Mouse (Mus musculus) CH12.LX (cell line): ENCODE results near the gene Fmo6.

Source experiments
- CTCF ChIP-seq, 2 experiments: IDR thresholded peaks in 1 of 2; conservative IDR thresholded peaks in 1 of 2; 2 replicates each; pipeline ENCODE4 v1.5.1; 2011 to 2012; ENCODE audit warnings: low read depth in 2 of 2, low read length in 2 of 2, improper control_type of control experiment in 1 of 2, inconsistent platforms in 1 of 2, mild to moderate bottlenecking in 1 of 2, moderate library complexity in 1 of 2
- EP300 ChIP-seq: IDR thresholded peaks from 2 replicates; pipeline ENCODE4 v1.6.1; 2011; ENCODE audit warnings: low read length, improper control_type of control experiment
- MEF2A ChIP-seq: IDR thresholded peaks from 2 replicates; pipeline ENCODE4 v1.6.1; 2014; ENCODE audit warnings: low read depth, mild to moderate bottlenecking, inconsistent platforms, low read length, improper control_type of control experiment, borderline replicate concordance
- PAX5 ChIP-seq: IDR thresholded peaks from 2 replicates; pipeline ENCODE4 v1.6.1; 2012; ENCODE audit warnings: low read length, inconsistent platforms, mixed read lengths
- POLR2A ChIP-seq: IDR thresholded peaks from 2 replicates; pipeline ENCODE4 v1.6.1; 2011; ENCODE audit warnings: low read depth, mild to moderate bottlenecking, improper control_type of control experiment, low read length
- USF2 ChIP-seq: conservative IDR thresholded peaks from 2 replicates; pipeline ENCODE4 v1.6.1; 2011; ENCODE audit warnings: low read depth, low read length, improper control_type of control experiment
- ZKSCAN1 ChIP-seq: IDR thresholded peaks from 2 replicates; pipeline ENCODE4 v1.6.1; 2012; ENCODE audit warnings: low read depth, inconsistent platforms, low read length, improper control_type of control experiment, borderline replicate concordance

DNA sequence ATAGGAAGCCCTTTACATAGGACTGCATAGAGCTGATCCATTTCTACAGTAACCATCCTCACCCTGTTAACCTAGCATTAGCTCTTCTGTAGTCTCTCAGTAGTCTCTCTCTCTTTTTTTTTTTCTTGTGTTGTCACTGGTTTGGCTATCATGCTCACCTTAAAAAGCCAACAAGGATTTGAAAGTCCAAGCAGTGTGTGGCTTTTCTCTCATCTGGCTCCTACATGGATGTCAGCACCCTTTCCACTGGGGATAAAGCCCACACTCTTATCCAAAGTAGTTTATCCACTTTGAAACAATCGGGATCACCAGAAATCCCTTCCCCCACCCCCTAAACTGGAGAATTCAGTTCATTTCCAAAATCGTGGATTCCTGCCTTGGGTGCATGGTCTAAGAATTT is 6.7 kb downstream of the Fmo6 start:
- TF ChIP-seq CTCF (conservative IDR thresholded peaks at IDR 0.05 in 1 of 2, IDR thresholded peaks at IDR 0.05 in 1 of 2; ENCODE audit: low read depth in 2 of 2, low read length in 2 of 2) (no peak), POLR2A (no peak), PAX5 (no peak), MEF2A (no peak), ZKSCAN1 (no peak), USF2 (no peak), EP300 (no peak)
